Mouse (Mus musculus) megakaryocyte, adult 5-6 weeks (primary cell): ENCODE measurements at regions not wholly inside any gene's neighbourhood (a gene's known extent, or its start where the extent isn't known, plus 50 kb on each side); places are given as distances from the start of the nearest gene placed in this dataset.

Experiments
- ATAC-seq: 2 replicates; pipeline ENCODE4 v1.8.0; 2016; ENCODE audit warnings: mild to moderate bottlenecking, inconsistent platforms; ENCODE audit not compliant: poor library complexity, severe bottlenecking

DNA sequence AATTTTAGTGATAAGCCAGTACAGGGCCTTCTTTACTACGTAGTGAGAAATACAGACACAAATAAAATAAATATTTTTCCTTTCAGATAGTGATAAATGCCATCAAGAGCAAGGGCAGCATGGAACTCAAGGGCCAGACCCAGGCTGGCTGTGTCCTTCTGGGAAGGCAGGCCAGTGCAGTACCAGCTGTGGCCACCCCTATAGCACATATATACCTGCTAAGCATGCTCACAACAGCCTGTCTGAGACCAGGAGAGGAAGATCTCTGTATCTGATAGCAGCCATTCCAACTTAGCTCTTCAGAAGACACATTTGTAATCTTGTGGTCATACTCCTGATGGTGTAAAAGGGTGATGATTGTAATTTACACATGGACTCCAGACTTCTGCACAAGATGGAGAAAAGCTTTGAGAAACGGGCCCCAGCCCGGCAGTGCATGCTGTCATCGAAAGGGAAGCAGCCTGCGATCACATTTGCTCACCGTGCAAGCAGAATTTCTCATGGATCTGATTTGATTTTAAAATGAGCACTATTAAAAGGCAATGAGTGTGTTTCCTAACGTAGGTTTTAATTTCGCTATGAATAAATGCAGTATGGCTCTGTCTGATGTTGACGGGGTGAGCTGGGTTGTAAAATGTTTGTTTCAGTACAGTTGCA, 335.6 kb downstream of the Tmem38b start:
- no peak for ATAC-seq

DNA sequence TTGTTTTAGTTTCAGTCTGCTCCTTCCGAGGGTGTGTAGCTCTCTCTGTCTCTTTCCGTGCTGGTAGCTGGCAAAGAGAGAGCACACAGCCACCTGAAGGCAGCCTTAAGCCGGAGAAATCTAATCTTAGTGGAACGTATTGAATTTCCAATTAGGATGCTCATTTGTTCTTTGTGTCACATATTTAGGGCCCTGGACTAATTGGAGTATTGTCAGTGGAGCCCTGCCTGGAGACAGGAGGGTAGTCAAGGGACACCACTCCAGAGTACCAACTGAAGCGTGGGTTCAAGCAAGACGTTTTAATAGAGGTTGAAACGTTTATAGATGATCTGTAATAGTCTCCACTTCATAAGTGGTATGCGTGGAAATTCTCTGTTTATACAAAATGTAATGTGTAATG, 336.5 kb downstream of the Tmem38b start:
- ATAC-seq: no peak

DNA sequence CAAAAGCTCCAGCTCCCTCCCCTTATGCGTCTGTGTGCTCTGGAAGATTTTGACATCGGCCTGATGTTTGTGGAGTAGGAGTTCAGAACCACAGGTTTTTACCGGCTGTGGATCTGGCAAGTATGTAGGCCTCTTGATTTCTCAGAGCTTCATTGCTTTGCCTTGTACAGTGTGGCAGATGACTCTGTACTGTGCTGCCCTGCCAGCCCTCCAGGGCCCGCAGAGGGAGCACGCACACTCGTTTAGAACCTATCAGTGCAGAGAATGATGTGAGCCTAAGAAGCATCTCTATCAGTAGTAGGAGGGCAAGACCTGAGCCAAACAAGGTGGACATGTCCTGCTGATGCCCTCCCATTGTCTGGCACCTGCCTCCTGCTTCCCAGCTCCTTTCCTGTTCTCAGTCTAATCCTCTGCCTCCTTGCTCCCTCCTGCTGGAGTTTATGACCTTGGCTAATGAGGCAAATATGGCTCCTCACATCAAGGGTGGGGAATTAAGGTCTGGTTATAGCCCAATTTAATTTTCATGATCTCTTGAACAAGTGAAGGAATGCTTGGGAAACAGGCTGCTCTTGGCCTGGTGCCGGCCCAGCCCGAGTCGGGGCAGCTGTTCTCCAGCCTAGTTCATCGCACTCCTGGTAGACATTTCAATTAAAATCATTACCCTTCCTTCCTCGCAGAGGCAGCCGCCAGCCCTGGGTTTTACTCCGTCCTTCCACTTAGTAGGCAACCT, 344.5 kb downstream of the Tmem38b start:
- no peak for ATAC-seq

DNA sequence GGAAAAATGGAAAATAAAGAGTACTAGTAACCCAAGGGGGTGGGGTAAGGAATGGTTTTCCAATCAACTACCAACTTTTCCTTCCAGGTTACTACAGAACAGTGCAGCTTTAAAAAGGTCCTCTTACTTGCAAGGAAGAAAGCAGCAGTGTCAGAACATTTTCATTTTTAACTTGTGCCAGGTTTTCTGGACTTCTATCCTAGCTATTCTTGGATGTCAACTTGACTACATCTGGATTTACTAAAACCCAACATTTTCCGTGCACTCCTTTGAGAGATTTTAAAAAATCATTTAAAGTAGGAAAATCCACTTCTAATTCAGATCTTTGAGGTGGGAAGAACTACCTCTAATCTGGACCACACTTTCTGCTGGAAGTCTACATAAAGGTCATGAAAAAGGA, 358.4 kb downstream of the Tmem38b start:
- no peak for ATAC-seq

DNA sequence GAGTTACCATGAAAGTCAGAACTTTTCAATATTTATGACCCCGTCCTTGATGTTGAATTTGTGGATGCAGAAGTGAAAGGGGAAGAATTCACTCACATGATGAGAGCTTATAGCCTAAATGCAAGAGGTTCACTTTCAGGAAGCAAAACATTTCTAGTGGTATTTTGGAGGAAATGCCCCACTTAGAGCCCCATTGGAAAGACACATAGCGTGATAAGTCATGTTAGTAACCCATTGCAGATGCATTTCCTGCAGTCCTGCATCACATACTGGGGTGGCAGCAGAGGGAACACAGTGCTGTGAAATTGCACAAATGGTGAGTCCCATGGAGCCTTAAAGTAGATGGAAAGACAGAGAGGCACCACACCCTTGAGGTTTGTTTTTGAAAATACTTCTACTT, 369.9 kb downstream of the Tmem38b start:
- ATAC-seq: peak; percentile 91

DNA sequence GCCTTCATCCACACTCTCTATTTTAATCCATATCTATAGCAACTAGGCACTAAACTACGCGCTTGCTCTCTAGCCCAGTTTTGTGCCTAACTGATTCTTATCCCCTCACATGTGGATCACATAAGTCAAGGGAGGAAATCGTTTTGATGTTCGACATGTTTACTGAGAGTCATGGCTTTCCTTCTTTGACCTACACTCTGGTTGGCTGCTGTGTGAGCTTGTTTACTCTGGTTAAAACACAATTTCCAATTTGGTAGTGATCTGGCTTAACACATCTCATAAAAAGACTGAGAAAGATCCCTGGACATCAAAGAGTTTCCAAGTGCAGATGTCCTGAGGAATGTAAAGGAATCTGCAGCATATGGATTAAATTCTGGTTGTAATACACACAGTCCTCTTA, 376.6 kb downstream of the Tmem38b start:
- ATAC-seq: no peak

DNA sequence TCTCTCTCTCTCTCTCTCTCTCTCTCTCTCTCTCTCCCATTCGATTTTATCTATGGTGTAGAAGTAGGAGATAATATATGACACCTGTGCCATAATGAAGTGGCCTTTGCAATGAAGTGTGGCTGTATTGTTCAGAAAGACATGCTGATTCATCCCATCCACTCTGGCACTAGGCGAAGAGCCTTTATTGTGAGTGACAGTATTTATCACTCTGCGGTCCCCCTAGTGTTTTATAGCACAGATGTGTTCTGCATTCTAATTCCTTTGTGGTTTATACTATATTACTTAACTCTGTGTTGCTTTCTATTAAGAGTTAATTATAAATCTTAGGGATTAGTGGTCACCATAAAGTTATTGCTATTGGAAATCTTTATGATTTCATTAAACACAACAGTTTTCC, 398.7 kb downstream of the Tmem38b start:
- no peak for ATAC-seq
